Mouse (Mus musculus): ENCODE measurements around the gene Crk.

DNA sequence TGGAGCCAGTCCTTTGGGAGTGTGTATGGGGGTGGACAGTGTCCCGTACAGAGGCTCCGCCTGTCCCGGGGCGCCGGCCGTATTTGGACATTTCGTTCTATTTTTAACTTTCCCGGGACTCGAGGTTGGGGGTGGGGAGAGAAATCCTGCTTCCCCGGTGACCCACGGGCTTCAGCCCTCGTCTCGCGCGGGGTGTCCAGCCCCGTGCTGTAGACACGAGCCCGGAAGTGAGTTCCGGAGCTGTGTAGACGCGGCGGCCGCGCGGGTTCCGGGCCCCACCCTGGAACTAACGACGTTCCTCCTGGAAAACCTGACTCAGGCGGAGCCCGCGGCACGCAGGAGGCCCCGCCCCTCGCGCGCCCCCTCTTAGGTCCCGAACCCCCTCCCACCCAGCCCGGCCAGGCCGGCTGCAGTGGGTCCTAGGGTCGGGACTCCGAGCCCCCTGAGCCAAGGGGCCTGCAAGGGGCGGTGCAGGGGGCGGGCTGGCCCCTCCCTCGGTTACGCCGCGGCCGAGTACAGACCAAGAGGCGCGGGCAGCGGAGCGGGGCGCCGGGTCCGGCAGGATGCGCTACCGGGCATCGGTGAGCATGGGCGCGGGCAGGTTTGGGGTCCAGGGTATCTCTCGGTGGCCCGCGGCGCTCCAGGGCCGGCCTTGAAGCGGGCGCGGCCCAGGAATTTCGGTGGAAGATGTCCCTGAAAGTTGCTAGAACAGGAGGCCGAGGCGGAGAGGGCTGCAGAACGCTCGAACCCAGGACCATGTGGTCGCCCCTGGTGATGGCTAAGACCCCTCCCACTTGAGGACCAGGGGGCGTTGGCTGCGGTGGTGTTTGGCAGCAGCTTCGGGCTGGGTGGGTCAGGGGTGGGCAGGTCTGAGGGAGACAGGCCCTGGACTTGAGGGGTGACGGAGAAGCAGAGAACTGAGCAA lies 23.2 kb upstream of the Crk start:
- TF ChIP-seq POLR2A (IDR thresholded peaks at IDR 0.05; ENCODE audit: borderline replicate concordance, insufficient read depth, low read length) (no peak), CTCF (IDR thresholded peaks at IDR 0.05; ENCODE audit: borderline replicate concordance, insufficient read depth, low read depth, low read length) (no peak)

Measured in cerebellum, adult 2 months (tissue).